Mouse (Mus musculus): ENCODE results near the gene Gucy2g.

Gucy2g gene

GRCm38 (mm10) chr19:55247991-55248520 lies 7.0 kb upstream of the Gucy2g start:
- no peak for DNase-seq (ENCODE audit: low read depth, low spot score)

- no peak for DNase-seq (ENCODE audit: low read depth, low spot score)
Observed at GRCm38 (mm10) chr19:55247563-55247962, 6.5 kb upstream of the Gucy2g start.

GRCm38 (mm10) chr19:55244791-55245231 lies 3.8 kb upstream of the Gucy2g start:
- no peak for DNase-seq (ENCODE audit: low read depth, low spot score)

GRCm38 (mm10) chr19:55239766-55240426 lies 1.1 kb downstream of the Gucy2g start:
- no peak for DNase-seq (ENCODE audit: low read depth, low spot score)

GRCm38 (mm10) chr19:55236564-55236963 lies 4.5 kb downstream of the Gucy2g start:
- no peak for DNase-seq (ENCODE audit: low read depth, low spot score)

GRCm38 (mm10) chr19:55236026-55236425 lies 5.0 kb downstream of the Gucy2g start:
- DNase-seq (ENCODE audit: low read depth, low spot score): no peak

- DNase-seq (ENCODE audit: low read depth, low spot score): no peak
Observed at GRCm38 (mm10) chr19:55232136-55232535, 8.9 kb downstream of the Gucy2g start.

- no peak for DNase-seq (ENCODE audit: low read depth, low spot score)
Observed at GRCm38 (mm10) chr19:55231081-55231480, 10.0 kb downstream of the Gucy2g start.

GRCm38 (mm10) chr19:55227135-55227534 lies 13.9 kb downstream of the Gucy2g start:
- DNase-seq (ENCODE audit: low read depth, low spot score): peak; percentile 74

GRCm38 (mm10) chr19:55226621-55227020 lies 14.4 kb downstream of the Gucy2g start:
- DNase-seq (ENCODE audit: low read depth, low spot score): no peak

GRCm38 (mm10) chr19:55222268-55222667 lies 18.8 kb downstream of the Gucy2g start:
- DNase-seq (ENCODE audit: low read depth, low spot score): no peak

GRCm38 (mm10) chr19:55221208-55221607 lies 19.8 kb downstream of the Gucy2g start:
- no peak for DNase-seq (ENCODE audit: low read depth, low spot score)

- no peak for DNase-seq (ENCODE audit: low read depth, low spot score)
Observed at GRCm38 (mm10) chr19:55219359-55219758, 21.7 kb downstream of the Gucy2g start.

GRCm38 (mm10) chr19:55218741-55219221 lies 22.3 kb downstream of the Gucy2g start:
- peak; percentile 11 for DNase-seq (ENCODE audit: low read depth, low spot score)

GRCm38 (mm10) chr19:55218192-55218739 lies 22.8 kb downstream of the Gucy2g start:
- DNase-seq (ENCODE audit: low read depth, low spot score): peak; percentile 86

- no peak for DNase-seq (ENCODE audit: low read depth, low spot score)
Observed at GRCm38 (mm10) chr19:55217365-55217764, 23.7 kb downstream of the Gucy2g start.

- DNase-seq (ENCODE audit: low read depth, low spot score): no peak
Observed at GRCm38 (mm10) chr19:55216876-55217275, 24.2 kb downstream of the Gucy2g start.

GRCm38 (mm10) chr19:55213617-55214340 lies 27.3 kb downstream of the Gucy2g start:
- no peak for DNase-seq (ENCODE audit: low read depth, low spot score)

GRCm38 (mm10) chr19:55211698-55212097 lies 29.3 kb downstream of the Gucy2g start:
- DNase-seq (ENCODE audit: low read depth, low spot score): no peak

GRCm38 (mm10) chr19:55209084-55209483 lies 32.0 kb downstream of the Gucy2g start:
- DNase-seq (ENCODE audit: low read depth, low spot score): no peak

GRCm38 (mm10) chr19:55208654-55209053 lies 32.4 kb downstream of the Gucy2g start:
- peak; percentile 17 for DNase-seq (ENCODE audit: low read depth, low spot score)

All from A20 (cell line).